Mouse (Mus musculus): ENCODE measurements around the gene Eif2ak4.

Eif2ak4 gene

DNA sequence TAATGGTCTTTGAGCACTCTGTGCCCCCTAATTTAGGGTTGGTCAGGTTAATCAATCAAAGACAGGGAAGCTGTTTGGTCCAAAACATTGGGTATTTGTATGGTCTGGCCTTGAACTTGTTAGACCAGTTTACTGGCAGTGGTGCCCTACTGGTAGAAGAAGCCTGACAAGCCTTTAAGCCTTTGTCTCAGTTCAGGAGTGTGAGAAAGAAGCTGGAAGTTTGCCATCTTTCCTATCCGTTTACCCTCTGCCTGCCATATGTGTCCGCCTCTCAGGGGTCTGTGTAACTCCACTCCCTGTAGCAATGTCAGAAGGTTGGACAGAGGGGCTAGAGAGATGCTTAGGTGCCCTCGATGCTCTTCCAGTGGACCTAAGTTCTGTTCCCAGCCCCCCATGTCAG lies 76.0 kb downstream of the Eif2ak4 start:
- no peak for DNase-seq (ENCODE audit: low spot score)

DNA sequence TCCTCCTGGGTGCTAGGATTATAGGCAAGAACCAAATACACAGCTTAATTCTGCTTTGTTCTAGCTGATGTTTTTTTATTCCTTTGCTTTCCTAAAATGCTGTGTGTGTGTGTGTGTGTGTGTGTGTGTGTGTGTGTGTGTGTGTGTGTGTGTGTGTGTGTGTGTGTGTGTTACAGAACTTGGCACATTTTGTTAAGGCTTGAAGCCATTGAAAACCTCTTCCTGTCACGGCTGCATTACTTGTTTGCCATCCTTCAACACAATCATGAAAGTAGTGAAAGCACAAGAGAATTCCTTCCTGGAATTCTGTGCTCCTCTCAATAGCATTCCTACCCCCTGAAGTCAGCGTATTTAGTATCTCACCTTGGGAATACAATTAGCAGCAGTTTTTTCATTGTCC lies 77.5 kb downstream of the Eif2ak4 start:
- no peak for DNase-seq (ENCODE audit: low spot score)

- no peak for DNase-seq (ENCODE audit: low spot score)
These were observed 78.2 kb downstream of the Eif2ak4 start for GRCm38 (mm10) chr2:118466601-118467000.

DNA sequence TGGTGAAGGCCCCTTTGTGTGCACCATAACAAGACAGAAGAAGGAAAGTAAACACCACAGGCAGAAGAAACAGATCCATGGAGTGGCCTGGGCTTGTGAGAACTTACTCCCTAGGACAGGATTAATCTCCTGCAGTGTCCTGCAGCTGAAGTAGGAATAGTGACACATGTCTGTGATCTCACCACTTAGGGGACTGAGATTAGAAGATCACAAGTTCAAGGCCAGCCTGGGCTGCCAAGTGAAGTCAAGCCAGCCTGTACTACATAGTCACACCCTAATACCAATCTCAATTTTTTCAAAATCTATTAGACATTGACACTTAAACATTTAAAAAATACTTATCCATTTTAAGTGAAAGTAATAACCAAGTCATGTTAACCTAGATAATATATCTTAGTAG lies 79.9 kb downstream of the Eif2ak4 start:
- no peak for DNase-seq (ENCODE audit: low spot score)

DNA sequence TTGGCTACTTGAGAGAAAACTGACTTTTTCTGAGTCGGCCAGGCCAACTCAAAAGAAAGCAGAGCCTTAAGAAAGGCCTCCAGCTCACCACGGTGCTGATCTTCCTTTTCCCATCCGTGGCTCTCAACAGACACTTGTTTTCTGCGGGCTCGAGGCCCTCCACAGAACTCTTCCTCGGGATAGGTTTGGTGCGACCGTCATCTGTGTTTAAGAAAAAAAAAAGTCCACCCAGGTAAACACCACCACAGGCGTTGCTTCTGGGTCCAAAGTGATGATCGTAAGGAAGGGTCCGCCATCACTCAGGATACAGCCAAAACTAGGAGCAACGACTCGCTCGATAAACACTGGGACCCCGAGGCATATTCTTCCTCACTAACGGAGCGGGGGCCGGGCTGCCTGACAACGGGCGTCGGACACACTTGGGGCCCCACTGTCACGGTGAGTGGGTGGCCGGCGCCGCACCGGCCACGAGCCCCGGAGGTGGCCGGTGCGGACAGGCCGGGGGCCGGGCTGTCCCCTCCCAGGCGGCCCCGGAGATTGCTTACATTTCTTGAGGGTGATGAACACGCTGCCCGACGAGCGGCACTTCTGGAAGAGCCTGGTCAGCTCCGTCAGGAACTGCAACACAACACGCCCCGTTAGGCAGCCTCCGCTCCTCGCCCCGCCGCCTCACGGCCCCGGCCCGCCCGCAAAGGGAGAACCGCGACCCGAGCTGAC lies 90.6 kb downstream of the Eif2ak4 start:
- no peak for DNase-seq (ENCODE audit: low spot score)

- DNase-seq (ENCODE audit: low spot score) = peak; percentile 63
These were observed 91.1 kb downstream of the Eif2ak4 start, which contains the start of gene Srp14 for GRCm38 (mm10) chr2:118479550-118479909. Gene Srp14, minus strand, starts transcription at chr2:118479711.

GRCm38 (mm10) chr2:118480886-118481285 lies 92.5 kb downstream of the Eif2ak4 start:
- DNase-seq (ENCODE audit: low spot score) = no peak

DNA sequence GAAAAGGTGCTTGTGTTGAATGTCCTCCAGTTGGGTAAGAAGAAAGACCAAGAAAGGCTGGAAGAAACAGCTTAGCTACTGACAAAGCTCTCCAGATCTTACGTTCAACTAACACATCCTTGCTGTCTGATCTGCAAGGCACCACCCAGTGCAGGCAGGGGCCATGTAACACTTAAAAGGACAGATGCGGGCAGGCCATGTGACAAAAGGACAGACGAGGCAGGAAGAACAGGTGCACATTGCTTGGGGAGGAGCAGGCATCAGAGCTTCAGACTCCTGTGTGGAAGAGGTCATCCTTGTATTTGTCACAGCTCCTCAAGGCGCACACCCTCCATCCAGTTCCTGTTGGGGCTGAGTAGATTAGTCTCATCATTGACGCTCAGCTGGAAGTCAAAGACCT lies 94.6 kb downstream of the Eif2ak4 start:
- no peak for DNase-seq (ENCODE audit: low spot score)

- DNase-seq (ENCODE audit: low spot score) = no peak
These were observed 96.0 kb downstream of the Eif2ak4 start for GRCm38 (mm10) chr2:118484386-118484898.

- DNase-seq (ENCODE audit: low spot score) = no peak
These were observed 97.0 kb downstream of the Eif2ak4 start for GRCm38 (mm10) chr2:118485415-118485814.

DNA sequence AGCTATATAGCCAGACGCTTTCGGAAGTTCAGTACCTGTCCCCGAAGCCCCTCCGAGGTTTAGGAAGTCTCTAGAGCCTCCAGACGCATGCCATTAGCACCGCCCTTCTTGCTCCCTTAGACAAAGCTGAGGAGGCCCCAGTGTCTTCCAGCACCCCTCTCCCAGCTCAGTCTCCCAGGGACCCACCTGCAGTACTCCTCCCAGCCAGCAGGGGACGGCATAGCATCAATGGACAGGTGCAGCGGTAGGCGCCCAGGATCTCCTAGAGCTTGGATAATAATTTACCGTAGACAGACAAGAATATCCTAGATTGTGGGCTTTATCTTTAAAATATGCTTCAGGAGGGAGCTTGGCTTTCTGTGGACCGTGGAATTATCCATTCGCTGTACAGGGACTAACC lies 98.5 kb downstream of the Eif2ak4 start:
- peak; percentile 74 for DNase-seq (ENCODE audit: low spot score)

- no peak for DNase-seq (ENCODE audit: low spot score)
These were observed 99.4 kb downstream of the Eif2ak4 start for GRCm38 (mm10) chr2:118487806-118488205.

GRCm38 (mm10) chr2:118490241-118491091 lies 102.0 kb downstream of the Eif2ak4 start:
- peak; percentile 35 for DNase-seq (ENCODE audit: low spot score)

DNA sequence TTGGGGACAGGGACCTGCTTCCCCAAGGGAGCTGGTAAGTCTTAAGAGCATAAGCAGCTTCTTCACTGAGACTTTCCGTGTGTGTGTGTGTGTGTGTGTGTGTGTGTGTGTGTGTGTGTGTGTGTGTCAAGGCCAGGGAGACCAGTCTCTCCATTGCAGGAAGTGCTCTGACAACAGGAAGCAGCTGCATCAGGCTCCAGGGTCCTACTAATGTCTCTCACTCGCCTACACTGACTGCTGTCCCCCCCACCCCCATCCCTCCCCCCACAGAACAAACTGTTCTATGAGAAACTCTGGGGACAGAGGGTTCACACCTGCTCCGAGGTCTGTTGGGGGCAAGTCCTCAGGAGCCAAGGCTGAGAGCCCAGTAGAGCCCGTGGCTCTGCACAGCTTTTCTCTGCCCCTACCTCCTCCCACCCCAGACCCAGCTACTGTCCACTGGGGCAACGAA lies 102.9 kb downstream of the Eif2ak4 start:
- no peak for DNase-seq (ENCODE audit: low spot score)

DNA sequence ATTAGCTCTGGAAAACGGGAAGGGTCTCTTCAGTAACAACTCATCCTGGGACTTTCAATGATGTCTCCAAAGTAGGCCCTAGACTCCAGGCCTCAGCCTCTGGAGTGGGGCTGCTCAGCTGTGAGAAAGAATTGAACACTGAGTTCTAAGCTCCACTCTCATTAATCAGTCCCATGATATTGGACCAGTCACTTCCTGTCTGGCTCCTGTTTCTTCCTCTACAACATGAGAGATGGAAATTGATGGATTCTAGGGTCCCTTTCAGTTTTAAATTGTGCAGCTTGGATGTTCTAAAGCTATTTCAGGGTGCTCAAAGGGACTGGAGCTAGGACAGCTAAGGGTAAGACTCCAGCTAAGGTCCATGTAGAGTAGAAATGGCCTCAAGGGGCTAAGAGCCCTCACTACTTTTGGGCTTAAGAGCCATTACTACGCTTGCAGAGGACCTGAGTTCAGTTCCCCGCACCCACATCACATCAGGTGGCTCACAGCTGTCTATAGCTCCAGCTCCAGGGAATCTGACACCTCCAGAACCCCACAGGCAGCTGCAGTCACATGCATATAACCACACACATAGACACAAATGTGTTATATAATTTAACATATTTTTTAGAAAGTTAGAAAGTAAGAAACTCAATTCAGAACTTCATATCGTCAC lies 103.5 kb downstream of the Eif2ak4 start:
- DNase-seq (ENCODE audit: low spot score) = no peak

DNA sequence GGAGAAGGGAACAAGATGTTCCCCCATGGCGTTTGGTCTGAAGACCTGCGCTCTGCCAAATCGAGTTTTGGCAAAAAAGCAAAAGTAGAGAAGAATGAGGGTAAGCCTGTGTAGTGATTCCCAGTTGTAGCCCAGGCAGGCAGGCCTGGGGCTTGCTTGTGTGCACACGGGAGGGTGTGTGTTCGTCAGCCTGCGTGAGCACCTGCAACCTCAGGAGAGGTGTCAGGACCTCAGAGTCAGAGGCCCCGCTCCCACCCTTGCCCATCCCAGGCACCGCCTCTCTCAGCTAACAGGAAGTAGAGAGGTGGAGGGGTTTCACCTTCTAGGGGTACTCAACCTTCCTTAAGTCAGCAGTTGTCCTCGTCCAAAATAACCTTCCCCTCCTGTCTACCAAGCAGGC lies 106.6 kb downstream of the Eif2ak4 start:
- DNase-seq (ENCODE audit: low spot score) = no peak

- no peak for DNase-seq (ENCODE audit: low spot score)
These were observed 109.5 kb downstream of the Eif2ak4 start for GRCm38 (mm10) chr2:118497890-118498289.

GRCm38 (mm10) chr2:118498476-118498875 lies 110.1 kb downstream of the Eif2ak4 start:
- DNase-seq (ENCODE audit: low spot score) = no peak

DNA sequence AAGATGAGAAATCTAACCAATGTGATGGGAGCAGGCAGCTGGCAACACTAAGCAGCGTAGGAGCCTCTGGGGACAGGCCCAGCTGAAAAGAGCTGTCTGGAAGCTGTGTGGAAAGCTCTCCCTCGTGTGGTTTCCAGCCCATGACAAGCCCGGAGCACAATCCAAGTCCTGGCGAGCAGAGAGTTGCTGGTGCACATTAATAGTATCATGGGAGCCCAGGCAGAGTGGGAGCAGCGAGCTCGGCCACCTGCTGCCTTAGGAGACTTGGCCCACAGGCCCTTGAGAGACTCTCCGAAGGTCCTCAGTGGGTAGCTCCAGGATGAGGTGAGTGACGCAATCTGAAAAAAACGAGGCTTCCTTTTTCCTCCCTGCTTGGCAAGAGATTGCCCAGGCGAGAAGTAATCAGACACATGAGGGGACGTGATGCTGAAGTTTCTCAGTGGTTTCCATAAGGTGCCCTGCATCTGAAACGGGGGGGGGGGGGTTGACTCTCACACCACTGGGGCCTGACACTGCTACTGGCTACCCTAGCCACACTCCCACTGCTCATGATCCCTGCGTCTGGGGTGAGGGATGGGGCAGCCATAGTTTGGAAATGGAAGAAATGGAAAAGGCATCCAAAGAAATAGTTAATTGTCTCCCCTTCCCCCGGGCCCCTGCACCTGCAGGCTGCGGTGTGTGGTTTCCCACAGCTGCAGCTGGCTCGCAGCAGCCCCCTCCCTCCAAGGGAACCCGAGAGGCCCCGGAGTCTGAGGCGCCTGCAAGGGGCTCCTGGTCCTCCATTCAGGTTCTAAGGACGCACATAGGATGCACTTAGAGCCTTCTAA lies 110.9 kb downstream of the Eif2ak4 start:
- DNase-seq (ENCODE audit: low spot score) = no peak

DNA sequence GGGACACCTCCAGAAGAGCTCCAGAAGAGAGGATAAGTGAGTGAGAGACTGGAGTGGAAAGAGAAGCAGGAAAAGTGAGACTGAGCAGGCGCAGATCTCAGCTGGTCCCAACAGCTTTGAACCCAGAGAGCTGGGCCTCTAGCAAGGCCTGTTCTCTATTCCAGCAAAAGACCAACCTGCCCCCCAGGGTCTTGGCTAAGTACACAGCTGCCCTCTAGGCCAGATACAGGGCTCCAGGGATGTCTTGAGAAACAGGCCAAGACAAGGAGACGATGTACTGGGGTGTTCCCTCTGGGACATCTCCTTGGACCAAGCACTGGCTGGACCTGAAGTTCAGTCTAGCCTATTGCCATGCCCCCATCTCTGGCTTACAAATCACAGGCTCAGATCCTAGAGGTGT lies 111.8 kb downstream of the Eif2ak4 start:
- no peak for DNase-seq (ENCODE audit: low spot score)

DNA sequence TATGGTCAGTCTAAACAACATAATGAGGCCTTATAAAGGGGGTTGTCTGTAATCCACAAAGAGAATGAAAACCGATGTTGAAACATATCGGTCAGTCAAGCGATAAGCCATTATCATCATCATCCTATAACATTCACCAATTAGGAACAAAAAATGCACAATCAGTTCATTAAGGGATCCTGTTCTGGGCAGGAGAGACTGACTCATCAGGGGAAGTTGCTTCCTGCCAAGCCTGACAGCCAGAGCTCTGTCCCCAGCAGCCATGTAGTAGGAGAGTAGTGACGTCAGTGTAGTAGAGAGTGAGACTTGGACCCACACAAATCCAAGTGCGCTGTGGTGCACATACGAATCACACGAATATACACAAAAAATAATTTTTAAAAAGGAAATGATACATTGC lies 118.7 kb downstream of the Eif2ak4 start:
- DNase-seq (ENCODE audit: low spot score) = no peak
